Mouse (Mus musculus): ENCODE data around the gene Tomm6. TPM values are rescaled to one million over a fixed set of nuclear protein-coding genes. Genes with fewer than 3 reads are reported as not detected.
A peak's percentile ranks its signal among the peaks of the same experiment; 100 is the strongest.

Tomm6 gene
- polyA plus RNA-seq (2014; fragmentation: Nextera tagmentation; extraction: Ambion mirVana) = 322 and 360 TPM in 2 replicates

- 0% methylated on average over 9 of the region's 9 CpGs for WGBS (ENCODE audit: insufficient replicate concordance)
- Histone ChIP-seq H3K9ac (ENCODE audit: low read depth, low read length) (peak within 1 kb of the TSS; percentile 85), H3K27me3 (ENCODE audit: control insufficient read depth, insufficient read depth, low read length) (peaks cover 8% of the 10 kb centered on the region), H3K27ac (ENCODE audit: low read depth, low read length) (peak within 1 kb of the TSS; percentile 83), H3K4me1 (ENCODE audit: control insufficient read depth, insufficient read depth, low read length) (peaks cover 8% of the 10 kb centered on the region; the same call in 1 of the 2 replicates), H3K4me3 (ENCODE audit: low read depth, low read length) (peak within 1 kb of the TSS; percentile 87), H3K9me3 (replicated peaks; ENCODE audit: control insufficient read depth, low read length) (no peaks in the 10 kb centered on the region), H3K36me3 (ENCODE audit: control insufficient read depth, insufficient read depth, low read length) (no peaks in the 10 kb centered on the region; the same call in 1 of the 2 replicates), H3K4me2 (peak within 1 kb of the TSS; percentile 100)
- no peak for ATAC-seq (replicated peaks; ENCODE audit: insufficient number of reproducible peaks, low FRiP score, low TSS enrichment)
Measured at GRCm38 (mm10) chr17:47688344-47688607, at the start of gene Tomm6. TSS of gene Tomm6 (minus strand) at chr17:47688386.

GRCm38 (mm10) chr17:47737271-47738065 lies 49.3 kb upstream of the Tomm6 start:
- peak; percentile 89 for ATAC-seq (replicated peaks; ENCODE audit: insufficient number of reproducible peaks, low FRiP score, low TSS enrichment)
- 1% methylated on average over 58 of the region's 60 CpGs for WGBS (ENCODE audit: insufficient replicate concordance)

GRCm38 (mm10) chr17:47736856-47737255 lies 48.7 kb upstream of the Tomm6 start, which contains the start of gene Tfeb:
TSS of gene Tfeb (plus strand) at chr17:47737030.
- peak; percentile 61 for ATAC-seq (replicated peaks; ENCODE audit: insufficient number of reproducible peaks, low FRiP score, low TSS enrichment)
- peaks cover 27% of the 10 kb centered on the region for H3K4me1 ChIP-seq (ENCODE audit: control insufficient read depth, insufficient read depth, low read length)
- H3K9me3 ChIP-seq (replicated peaks; ENCODE audit: control insufficient read depth, low read length) = no peaks in the 10 kb centered on the region
- no peaks in the 10 kb centered on the region for H3K36me3 ChIP-seq (ENCODE audit: control insufficient read depth, insufficient read depth, low read length)
- no peaks in the 10 kb centered on the region for H3K27me3 ChIP-seq (ENCODE audit: control insufficient read depth, insufficient read depth, low read length)
- H3K4me2 ChIP-seq = peak within 1 kb of the TSS; percentile 99
- H3K27ac ChIP-seq (ENCODE audit: low read depth, low read length) = peak within 1 kb of the TSS; percentile 88
- peak within 1 kb of the TSS; percentile 87 for H3K4me3 ChIP-seq (ENCODE audit: low read depth, low read length)
- peak within 1 kb of the TSS; percentile 87 for H3K9ac ChIP-seq (ENCODE audit: low read depth, low read length)
- whole genome bisulfite sequencing (ENCODE audit: insufficient replicate concordance) = under 1% methylated on average over 44 of the region's 47 CpGs

More at GRCm38 (mm10) chr17:47737271-47738065, 49.3 kb upstream of the Tomm6 start:
- H3K9me3 ChIP-seq (replicated peaks; ENCODE audit: control insufficient read depth, low read length) = no peaks in the 10 kb centered on the region
- H3K4me1 ChIP-seq (ENCODE audit: control insufficient read depth, insufficient read depth, low read length) = peaks cover 27% of the 10 kb centered on the region
- H3K9ac ChIP-seq (ENCODE audit: low read depth, low read length) = peak overlapping the region; percentile 87
- H3K27ac ChIP-seq (ENCODE audit: low read depth, low read length) = peak overlapping the region; percentile 88
- peak overlapping the region; percentile 87 for H3K4me3 ChIP-seq (ENCODE audit: low read depth, low read length)
- peak overlapping the region; percentile 99 for H3K4me2 ChIP-seq
- H3K27me3 ChIP-seq (ENCODE audit: control insufficient read depth, insufficient read depth, low read length) = no peaks in the 10 kb centered on the region
- no peaks in the 10 kb centered on the region for H3K36me3 ChIP-seq (ENCODE audit: control insufficient read depth, insufficient read depth, low read length)

GRCm38 (mm10) chr17:47735553-47736100 lies 47.4 kb upstream of the Tomm6 start:
- 69% methylated on average over 14 of the region's 14 CpGs for WGBS (ENCODE audit: insufficient replicate concordance)
- Histone ChIP-seq H3K27ac (ENCODE audit: low read depth, low read length) (no peak overlapping the region), H3K36me3 (ENCODE audit: control insufficient read depth, insufficient read depth, low read length) (no peaks in the 10 kb centered on the region), H3K27me3 (ENCODE audit: control insufficient read depth, insufficient read depth, low read length) (no peaks in the 10 kb centered on the region), H3K4me1 (ENCODE audit: control insufficient read depth, insufficient read depth, low read length) (peaks cover 19% of the 10 kb centered on the region), H3K9ac (ENCODE audit: low read depth, low read length) (no peak overlapping the region), H3K4me3 (ENCODE audit: low read depth, low read length) (no peak overlapping the region), H3K4me2 (no peak overlapping the region), H3K9me3 (replicated peaks; ENCODE audit: control insufficient read depth, low read length) (no peaks in the 10 kb centered on the region)
- ATAC-seq (replicated peaks; ENCODE audit: insufficient number of reproducible peaks, low FRiP score, low TSS enrichment) = no peak

- no peak for ATAC-seq (replicated peaks; ENCODE audit: insufficient number of reproducible peaks, low FRiP score, low TSS enrichment)
- Histone ChIP-seq H3K4me1 (ENCODE audit: control insufficient read depth, insufficient read depth, low read length) (no peaks in the 10 kb centered on the region), H3K4me3 (ENCODE audit: low read depth, low read length) (no peak overlapping the region), H3K9me3 (replicated peaks; ENCODE audit: control insufficient read depth, low read length) (no peaks in the 10 kb centered on the region), H3K36me3 (ENCODE audit: control insufficient read depth, insufficient read depth, low read length) (no peaks in the 10 kb centered on the region), H3K27ac (ENCODE audit: low read depth, low read length) (no peak overlapping the region), H3K4me2 (no peak overlapping the region), H3K27me3 (ENCODE audit: control insufficient read depth, insufficient read depth, low read length) (0 out of 2 replicates have a peak, but pooled peaks cover 3% of the 10 kb centered on the region), H3K9ac (ENCODE audit: low read depth, low read length) (no peak overlapping the region)
- 57% methylated on average over 24 of the region's 24 CpGs for WGBS (ENCODE audit: insufficient replicate concordance)
Measured at GRCm38 (mm10) chr17:47730633-47731575, 42.7 kb upstream of the Tomm6 start.

- no peak within 1 kb of the TSS for H3K27ac ChIP-seq (ENCODE audit: low read depth, low read length)
- no peak for ATAC-seq (replicated peaks; ENCODE audit: insufficient number of reproducible peaks, low FRiP score, low TSS enrichment)
- no peaks in the 10 kb centered on the region for H3K9me3 ChIP-seq (replicated peaks; ENCODE audit: control insufficient read depth, low read length)
- H3K4me2 ChIP-seq = no peak within 1 kb of the TSS
- H3K4me1 ChIP-seq (ENCODE audit: control insufficient read depth, insufficient read depth, low read length) = no peaks in the 10 kb centered on the region
- 65% methylated on average over 11 of the region's 11 CpGs for WGBS (ENCODE audit: insufficient replicate concordance)
- H3K36me3 ChIP-seq (ENCODE audit: control insufficient read depth, insufficient read depth, low read length) = no peaks in the 10 kb centered on the region
- no peak within 1 kb of the TSS for H3K4me3 ChIP-seq (ENCODE audit: low read depth, low read length)
- H3K9ac ChIP-seq (ENCODE audit: low read depth, low read length) = no peak within 1 kb of the TSS
- 0 out of 2 replicates have a peak, but pooled peaks cover 3% of the 10 kb centered on the region for H3K27me3 ChIP-seq (ENCODE audit: control insufficient read depth, insufficient read depth, low read length)
Measured at GRCm38 (mm10) chr17:47726566-47726965, 38.4 kb upstream of the Tomm6 start, which contains the start of gene Pgc. TSS of gene Pgc (plus strand) at chr17:47726842.

GRCm38 (mm10) chr17:47721183-47721582 lies 33.0 kb upstream of the Tomm6 start:
- no peak overlapping the region for H3K27ac ChIP-seq (ENCODE audit: low read depth, low read length)
- H3K4me1 ChIP-seq (ENCODE audit: control insufficient read depth, insufficient read depth, low read length) = 0 out of 2 replicates have a peak, but pooled peaks cover 2% of the 10 kb centered on the region
- H3K27me3 ChIP-seq (ENCODE audit: control insufficient read depth, insufficient read depth, low read length) = 0 out of 2 replicates have a peak, but pooled peaks cover 1% of the 10 kb centered on the region
- no peak overlapping the region for H3K9ac ChIP-seq (ENCODE audit: low read depth, low read length)
- H3K9me3 ChIP-seq (replicated peaks; ENCODE audit: control insufficient read depth, low read length) = no peaks in the 10 kb centered on the region
- ATAC-seq (replicated peaks; ENCODE audit: insufficient number of reproducible peaks, low FRiP score, low TSS enrichment) = no peak
- 37% methylated on average over 4 of the region's 4 CpGs for WGBS (ENCODE audit: insufficient replicate concordance)
- no peaks in the 10 kb centered on the region for H3K36me3 ChIP-seq (ENCODE audit: control insufficient read depth, insufficient read depth, low read length)
- H3K4me2 ChIP-seq = no peak overlapping the region
- no peak overlapping the region for H3K4me3 ChIP-seq (ENCODE audit: low read depth, low read length)

GRCm38 (mm10) chr17:47715037-47715436 lies 26.9 kb upstream of the Tomm6 start:
- no peaks in the 10 kb centered on the region for H3K9me3 ChIP-seq (replicated peaks; ENCODE audit: control insufficient read depth, low read length)
- H3K27me3 ChIP-seq (ENCODE audit: control insufficient read depth, insufficient read depth, low read length) = no peaks in the 10 kb centered on the region
- H3K27ac ChIP-seq (ENCODE audit: low read depth, low read length) = no peak overlapping the region
- no peak overlapping the region for H3K4me3 ChIP-seq (ENCODE audit: low read depth, low read length)
- 57% methylated on average over 3 of the region's 3 CpGs for WGBS (ENCODE audit: insufficient replicate concordance)
- no peak overlapping the region for H3K4me2 ChIP-seq
- H3K36me3 ChIP-seq (ENCODE audit: control insufficient read depth, insufficient read depth, low read length) = no peaks in the 10 kb centered on the region
- H3K4me1 ChIP-seq (ENCODE audit: control insufficient read depth, insufficient read depth, low read length) = peaks cover 6% of the 10 kb centered on the region
- ATAC-seq (replicated peaks; ENCODE audit: insufficient number of reproducible peaks, low FRiP score, low TSS enrichment) = no peak
- no peak overlapping the region for H3K9ac ChIP-seq (ENCODE audit: low read depth, low read length)

All from heart, embryonic 11.5 days (tissue).